Mouse (Mus musculus) E14TG2a.4 (cell line): ENCODE data around the gene 1110051M20Rik.

Experiments used
- CTCF ChIP-seq: conservative IDR thresholded peaks from 2 replicates; pipeline ENCODE4 v1.5.1; 2014; ENCODE audit warnings: low read length
- NANOG ChIP-seq: IDR thresholded peaks from 2 replicates; pipeline ENCODE4 v1.6.1; 2014; ENCODE audit warnings: borderline replicate concordance, low read length, mixed read lengths

- TF ChIP-seq CTCF (no peak), NANOG (no peak)
These were observed 15.4 kb downstream of the 1110051M20Rik start for GRCm38 (mm10) chr2:91429146-91429545.
